Comparison of ENCODE assay signal across 8 mouse cellular contexts in genomic region chr16:33829842-33830511, GRCm38 (mm10). TPM values are rescaled to one million over a fixed set of nuclear protein-coding genes. Genes with fewer than 3 reads are reported as not detected.
DNase-seq lines count a peak whose midpoint lies in the region; ATAC-seq and TF ChIP-seq lines count a peak whose summit lies in the region.
"Had no signal": no experiment of that assay in that cellular context is flagged by ENCODE, and none has a peak within 500 bp of the region (broad histone marks: within the 10 kb centered on the region; RNA-seq: fewer than 3 reads in every experiment).

No protein-coding gene starts in this region.

- H3K27ac ChIP-seq in ES-Bruce4 (ENCODE audit: insufficient read depth, low read length) = no peak overlapping the region
- H3K27ac ChIP-seq in embryonic facial prominence, embryonic 13.5 days = peak overlapping the region; percentile 93
- peak overlapping the region; percentile 90 for H3K27ac ChIP-seq in heart, embryonic 15.5 days
- H3K27ac ChIP-seq in kidney, postnatal 0 days = peak overlapping the region; percentile 73
- peak overlapping the region; percentile 71 for H3K27ac ChIP-seq in lung, postnatal 0 days (ENCODE audit: low read length)

- no peak for TF ChIP-seq CTCF in ES-Bruce4 (IDR thresholded peaks at IDR 0.05; ENCODE audit: low read depth, low read length)
- TF ChIP-seq CTCF in kidney, postnatal 0 days (IDR thresholded peaks at IDR 0.05; ENCODE audit: low read depth) = no peak
- TF ChIP-seq CTCF in lung, postnatal 0 days (IDR thresholded peaks at IDR 0.05) = no peak; the same call in 1 of the 2 replicates

- H3K9me3 ChIP-seq in ES-Bruce4 (replicated peaks; ENCODE audit: control insufficient read depth, insufficient read depth, low read length, poor library complexity, severe bottlenecking) = no peaks in the 10 kb centered on the region
- no peaks in the 10 kb centered on the region for H3K9me3 ChIP-seq in embryonic facial prominence, embryonic 13.5 days
- H3K9me3 ChIP-seq in heart, embryonic 15.5 days (replicated peaks) = no peaks in the 10 kb centered on the region
- H3K9me3 ChIP-seq in kidney, postnatal 0 days (replicated peaks; ENCODE audit: low read length) = no peaks in the 10 kb centered on the region
- no peaks in the 10 kb centered on the region for H3K9me3 ChIP-seq in lung, postnatal 0 days (ENCODE audit: low read length)

- H3K9ac ChIP-seq in ES-Bruce4 (ENCODE audit: low read depth, poor library complexity, severe bottlenecking) = peak overlapping the region; percentile 94
- peak overlapping the region; percentile 98 for H3K9ac ChIP-seq in embryonic facial prominence, embryonic 13.5 days
- H3K9ac ChIP-seq in heart, embryonic 15.5 days = peak overlapping the region; percentile 92
- H3K9ac ChIP-seq in kidney, postnatal 0 days (ENCODE audit: low read depth, low read length) = peak overlapping the region; percentile 74
- H3K9ac ChIP-seq in lung, postnatal 0 days (replicated peaks; ENCODE audit: low read depth) = peak overlapping the region; percentile 74

- no peak for ATAC-seq in embryonic facial prominence, embryonic 13.5 days (ENCODE audit: insufficient number of reproducible peaks, insufficient read depth, low FRiP score, low TSS enrichment, low read depth)
- peak; percentile 67 for ATAC-seq in heart, embryonic 15.5 days (replicated peaks; ENCODE audit: insufficient number of reproducible peaks, insufficient read depth, low FRiP score, low read depth)
- peak; percentile 73 for ATAC-seq in kidney, postnatal 0 days (replicated peaks; ENCODE audit: low FRiP score, low read depth)
- peak; percentile 75 for ATAC-seq in lung, postnatal 0 days

- H3K4me2 ChIP-seq in embryonic facial prominence, embryonic 13.5 days = peak overlapping the region; percentile 78
- H3K4me2 ChIP-seq in heart, embryonic 15.5 days = peak overlapping the region; percentile 87
- peak overlapping the region; percentile 58 for H3K4me2 ChIP-seq in kidney, postnatal 0 days (ENCODE audit: low read length)
- H3K4me2 ChIP-seq in lung, postnatal 0 days (replicated peaks; ENCODE audit: low read depth, low read length) = peak overlapping the region; percentile 98

- no peaks in the 10 kb centered on the region for H3K27me3 ChIP-seq in ES-Bruce4 (ENCODE audit: control insufficient read depth, insufficient read depth, low read length, poor library complexity, severe bottlenecking)
- H3K27me3 ChIP-seq in embryonic facial prominence, embryonic 13.5 days = no peaks in the 10 kb centered on the region
- H3K27me3 ChIP-seq in heart, embryonic 15.5 days = 0 out of 2 replicates have a peak, but pooled peaks cover 3% of the 10 kb centered on the region
- no peaks in the 10 kb centered on the region for H3K27me3 ChIP-seq in kidney, postnatal 0 days (ENCODE audit: insufficient read depth, low read length)
- H3K27me3 ChIP-seq in lung, postnatal 0 days (replicated peaks; ENCODE audit: insufficient read depth, low read length) = no peaks in the 10 kb centered on the region

- peak; percentile 59 for DNase-seq in adrenal gland, adult 8-10 months
- peak; percentile 53 for DNase-seq in kidney, postnatal 0 days (ENCODE audit: low spot score)
- peak; percentile 61 for DNase-seq in lung, postnatal 0 days (ENCODE audit: low spot score)
- peak; percentile 33 for DNase-seq in ovary, postnatal 10 days (ENCODE audit: low spot score)

- peak overlapping the region; percentile 92 for H3K4me3 ChIP-seq in ES-Bruce4 (ENCODE audit: low read depth, low read length)
- H3K4me3 ChIP-seq in embryonic facial prominence, embryonic 13.5 days = peak overlapping the region; percentile 93
- H3K4me3 ChIP-seq in heart, embryonic 15.5 days = peak overlapping the region; percentile 91
- H3K4me3 ChIP-seq in kidney, postnatal 0 days (replicated peaks; ENCODE audit: low read depth, low read length) = peak overlapping the region; percentile 83
- H3K4me3 ChIP-seq in lung, postnatal 0 days (ENCODE audit: low read depth, low read length) = peak overlapping the region; percentile 80

- H3K4me1 ChIP-seq in ES-Bruce4 (ENCODE audit: control insufficient read depth, insufficient read depth, low read length) = peaks cover 3% of the 10 kb centered on the region
- peaks cover 56% of the 10 kb centered on the region for H3K4me1 ChIP-seq in embryonic facial prominence, embryonic 13.5 days
- peaks cover 44% of the 10 kb centered on the region for H3K4me1 ChIP-seq in heart, embryonic 15.5 days (replicated peaks)
- H3K4me1 ChIP-seq in kidney, postnatal 0 days (replicated peaks; ENCODE audit: insufficient read depth, low read length) = peaks cover 17% of the 10 kb centered on the region; the same call in 1 of the 2 replicates
- peaks cover 13% of the 10 kb centered on the region; the same call in 1 of the 2 replicates for H3K4me1 ChIP-seq in lung, postnatal 0 days (ENCODE audit: insufficient read depth, low read depth, low read length)

- under 1% methylated on average over 56 of the region's 76 CpGs for WGBS in embryonic facial prominence, embryonic 13.5 days
- under 1% methylated on average over 76 of the region's 76 CpGs for WGBS in heart, embryonic 15.5 days
- WGBS in kidney, postnatal 0 days = under 1% methylated on average over 47 of the region's 76 CpGs
- under 1% methylated on average over 37 of the region's 76 CpGs for WGBS in lung, postnatal 0 days

- no peak for TF ChIP-seq EP300 in ES-Bruce4 (IDR thresholded peaks at IDR 0.05; ENCODE audit: insufficient read depth, low read depth, low read length)
- TF ChIP-seq EP300 in lung, postnatal 0 days (IDR thresholded peaks at IDR 0.05) = no peak

- TF ChIP-seq POLR2A in ES-Bruce4 (IDR thresholded peaks at IDR 0.05; ENCODE audit: insufficient read depth, low read length) = no peak

- no peaks in the 10 kb centered on the region for H3K36me3 ChIP-seq in ES-Bruce4 (ENCODE audit: control insufficient read depth, insufficient read depth, low read length, poor library complexity, severe bottlenecking)
- no peaks in the 10 kb centered on the region for H3K36me3 ChIP-seq in embryonic facial prominence, embryonic 13.5 days
- H3K36me3 ChIP-seq in heart, embryonic 15.5 days = no peaks in the 10 kb centered on the region
- H3K36me3 ChIP-seq in kidney, postnatal 0 days (ENCODE audit: insufficient read depth, low read length) = no peaks in the 10 kb centered on the region
- H3K36me3 ChIP-seq in lung, postnatal 0 days (ENCODE audit: insufficient read depth, low read length) = no peaks in the 10 kb centered on the region

RNA-seq across cellular contexts. Expression of gene Itgb5, which starts 0.5 kb away (rescaled TPM):
- polyA plus RNA-seq in ES-Bruce4 (2011; ENCODE audit: insufficient read depth, insufficient read length, low read depth, missing spikeins) = 59.7 and 64.5 TPM in 2 replicates
- 100 to 1,000 TPM; 230 to 292 (median 261) TPM for total RNA-seq in adrenal gland, adult 8-10 months (2022)
- 47.7 and 94.8 TPM in 2 replicates for polyA plus RNA-seq in embryonic facial prominence, embryonic 13.5 days (2015; fragmentation: Nextera tagmentation; extraction: Ambion mirVana)
- 61.4 and 80.2 TPM in 2 replicates for polyA plus RNA-seq in heart, embryonic 15.5 days (2015; fragmentation: Nextera tagmentation; extraction: Ambion mirVana)
- 48.6 and 53.2 TPM in 2 replicates for polyA plus RNA-seq in kidney, postnatal 0 days (2015; fragmentation: Nextera tagmentation; extraction: Ambion mirVana)
- polyA plus RNA-seq in lung, postnatal 0 days (2015; fragmentation: Nextera tagmentation; extraction: Ambion mirVana) = 34.5 and 39.4 TPM in 2 replicates

RNA-seq across cellular contexts. Expression of gene Muc13, which starts 36.1 kb away (rescaled TPM):
- not detected in 2 replicates for polyA plus RNA-seq in ES-Bruce4 (2011; ENCODE audit: insufficient read depth, insufficient read length, low read depth, missing spikeins)
- under 1 TPM in 1 of 4 experiments, not detected in 3; 0.09 TPM for total RNA-seq in adrenal gland, adult 8-10 months (2022)
- 0.11 and 2.1 TPM in 2 replicates for polyA plus RNA-seq in embryonic facial prominence, embryonic 13.5 days (2015; fragmentation: Nextera tagmentation; extraction: Ambion mirVana)
- 0.06 and 0.18 TPM in 2 replicates for polyA plus RNA-seq in heart, embryonic 15.5 days (2015; fragmentation: Nextera tagmentation; extraction: Ambion mirVana)
- not detected in 2 replicates for polyA plus RNA-seq in kidney, postnatal 0 days (2015; fragmentation: Nextera tagmentation; extraction: Ambion mirVana)
- polyA plus RNA-seq in lung, postnatal 0 days (2015; fragmentation: Nextera tagmentation; extraction: Ambion mirVana) = 0.08 and 0.11 TPM in 2 replicates
- total RNA-seq: gastrocnemius, adult 8-10 months had no signal
